Mouse (Mus musculus): ENCODE measurements at regions not wholly inside any gene's neighbourhood (a gene's known extent, or its start where the extent isn't known, plus 50 kb on each side); places are given as distances from the start of the nearest gene placed in this dataset.

DNA sequence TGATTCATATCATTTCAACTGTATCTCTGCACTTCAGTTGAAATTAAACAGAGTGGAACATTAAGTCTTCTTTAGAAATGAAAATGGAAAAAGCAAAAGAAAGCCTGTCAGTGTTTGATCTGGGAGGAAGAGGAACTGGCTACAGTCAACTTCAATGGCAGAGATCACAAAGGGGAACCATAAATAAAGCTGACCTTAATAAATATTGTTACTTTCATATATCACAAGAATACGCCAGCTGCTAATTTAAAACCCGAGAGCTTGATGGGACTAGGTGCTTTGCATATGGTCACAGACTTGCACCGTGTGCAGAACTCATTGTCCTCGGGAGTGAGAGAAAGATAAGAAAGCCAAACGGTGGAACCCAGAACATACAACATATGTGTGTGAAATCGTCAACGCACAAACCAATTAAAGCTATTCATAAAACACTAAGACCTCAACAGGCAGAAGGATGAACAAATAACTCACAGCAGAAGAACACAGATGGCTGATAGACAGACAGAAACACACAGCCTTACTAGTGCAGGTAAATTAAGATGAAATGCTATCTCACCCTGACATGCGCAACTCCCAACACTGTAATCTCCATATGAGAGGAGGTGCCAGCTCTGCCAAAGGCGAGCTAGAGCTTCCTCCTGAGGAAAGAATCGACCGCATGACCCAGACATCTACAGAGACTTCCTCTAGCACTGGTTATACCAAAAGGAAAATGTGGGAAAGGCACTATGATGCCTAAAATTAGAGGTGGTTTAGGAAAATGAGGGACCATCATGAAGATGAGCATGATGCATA is 189.9 kb downstream of the Hlx start:
- TF ChIP-seq CTCF (IDR thresholded peaks at IDR 0.05; ENCODE audit: low read depth, low read length), result no peak
- TF ChIP-seq POLR2A (IDR thresholded peaks at IDR 0.05; ENCODE audit: borderline replicate concordance, low read depth, low read length), result no peak

Data from bone marrow macrophage, adult 2 months (primary cell).